In genomic region chr17:23550856-23551255, GRCm38 (mm10) we compare ENCODE assay signal across 9 mouse cellular contexts. TPM values are rescaled to one million over a fixed set of nuclear protein-coding genes. Genes with fewer than 3 reads are reported as not detected.
DNase-seq lines count a peak whose midpoint lies in the region; ATAC-seq and TF ChIP-seq lines count a peak whose summit lies in the region.
"Had no signal": no experiment of that assay in that cellular context is flagged by ENCODE, and none has a peak within 500 bp of the region (broad histone marks: within the 10 kb centered on the region; RNA-seq: fewer than 3 reads in every experiment).

No protein-coding gene starts in this region.

- H3K27me3 ChIP-seq in lung, embryonic 16.5 days (ENCODE audit: control insufficient read depth, insufficient read depth, low read depth, low read length), result no peaks in the 10 kb centered on the region
- no peaks in the 10 kb centered on the region for H3K27me3 ChIP-seq in forebrain, embryonic 11.5 days (ENCODE audit: control insufficient read depth, insufficient read depth, low read length)

- peak overlapping the region; percentile 57 for H3K4me3 ChIP-seq in lung, embryonic 16.5 days (ENCODE audit: low read length)
- peak overlapping the region; percentile 60 for H3K4me3 ChIP-seq in forebrain, embryonic 11.5 days (ENCODE audit: low read depth, low read length)
- H3K4me3 ChIP-seq in olfactory bulb, adult 2 months (ENCODE audit: insufficient read depth, low read depth, low read length), result peak overlapping the region; percentile 95

- peaks cover 11% of the 10 kb centered on the region for H3K4me1 ChIP-seq in lung, embryonic 16.5 days (replicated peaks; ENCODE audit: control insufficient read depth, insufficient read depth, low read length)
- no peaks in the 10 kb centered on the region; the same call in 1 of the 2 replicates for H3K4me1 ChIP-seq in forebrain, embryonic 11.5 days (replicated peaks; ENCODE audit: control insufficient read depth, insufficient read depth, low read length)
- H3K4me1 ChIP-seq in olfactory bulb, adult 2 months (ENCODE audit: control insufficient read depth, insufficient read depth, low read length), result peaks cover 3% of the 10 kb centered on the region; the same call in 1 of the 2 replicates

- no peak for TF ChIP-seq POLR2A in olfactory bulb, adult 2 months (IDR thresholded peaks at IDR 0.05; ENCODE audit: insufficient read depth, low read depth, low read length)

- WGBS in lung, embryonic 16.5 days, result under 1% methylated on average over 15 of the region's 15 CpGs
- WGBS in forebrain, embryonic 11.5 days, result under 1% methylated on average over 15 of the region's 15 CpGs
- WGBS in olfactory bulb, adult 2 months, result under 1% methylated on average over 15 of the region's 15 CpGs

- DNase-seq in adrenal gland, postnatal 14 days, result peak; percentile 15
- no peak for DNase-seq in adrenal gland, adult 2 months
- no peak for DNase-seq in lung, postnatal 14 days
- peak; percentile 71 for DNase-seq in forebrain, embryonic 11.5 days (ENCODE audit: low spot score)
- peak; percentile 54 for DNase-seq in liver
- DNase-seq in spleen, adult 12 weeks (ENCODE audit: low spot score), result no peak

- no peaks in the 10 kb centered on the region for H3K9me3 ChIP-seq in lung, embryonic 16.5 days (ENCODE audit: control insufficient read depth, low read length)
- no peaks in the 10 kb centered on the region for H3K9me3 ChIP-seq in forebrain, embryonic 11.5 days (ENCODE audit: control insufficient read depth, low read length)

- H3K9ac ChIP-seq in lung, embryonic 16.5 days (ENCODE audit: low read length), result peak overlapping the region; percentile 67
- peak overlapping the region; percentile 64 for H3K9ac ChIP-seq in forebrain, embryonic 11.5 days (ENCODE audit: low read length)

- H3K27ac ChIP-seq in lung, embryonic 16.5 days (ENCODE audit: low read length), result peak overlapping the region; percentile 70
- H3K27ac ChIP-seq in forebrain, embryonic 11.5 days (ENCODE audit: low read depth, low read length), result no peak overlapping the region; the same call in 1 of the 2 replicates
- H3K27ac ChIP-seq in olfactory bulb, adult 2 months (ENCODE audit: insufficient read depth, low read depth, low read length), result peak overlapping the region; percentile 62

- no peak for TF ChIP-seq CTCF in olfactory bulb, adult 2 months (IDR thresholded peaks at IDR 0.05; ENCODE audit: insufficient read depth, low read depth, low read length)

- ATAC-seq in lung, embryonic 16.5 days (ENCODE audit: low read depth), result peak; percentile 20
- peak; percentile 13; the same call in 1 of the 2 replicates for ATAC-seq in forebrain, embryonic 11.5 days (replicated peaks; ENCODE audit: low FRiP score)

- peak overlapping the region; percentile 82 for H3K4me2 ChIP-seq in lung, embryonic 16.5 days (ENCODE audit: low read depth, low read length)
- peak overlapping the region; percentile 66 for H3K4me2 ChIP-seq in forebrain, embryonic 11.5 days (ENCODE audit: low read depth, low read length, severe bottlenecking)

- 0 out of 2 replicates have a peak, but pooled peaks cover under 1% of the 10 kb centered on the region for H3K36me3 ChIP-seq in lung, embryonic 16.5 days (ENCODE audit: control insufficient read depth, insufficient read depth, low read length)
- H3K36me3 ChIP-seq in forebrain, embryonic 11.5 days (ENCODE audit: control insufficient read depth, insufficient read depth, low read length), result no peaks in the 10 kb centered on the region

RNA-seq across cellular contexts. Expression of gene Zfp213, which starts 13.2 kb away (rescaled TPM):
- total RNA-seq in adrenal gland, postnatal 14 days (2021), result 9.2 and 9.9 TPM in 2 replicates
- total RNA-seq in adrenal gland, adult 2 months (2021), result 10 to 100 TPM; 11.0 to 11.6 TPM
- polyA plus RNA-seq in adrenal gland, adult 2 months (2012; rRNA removed), result 25.5 and 28.1 TPM in 2 replicates
- 17.4 and 21.7 TPM in 2 replicates for polyA plus RNA-seq in lung, embryonic 16.5 days (2015; fragmentation: Nextera tagmentation; extraction: Ambion mirVana)
- 28.1 and 29.9 TPM in 2 replicates for polyA plus RNA-seq in forebrain, embryonic 11.5 days (2014; fragmentation: Nextera tagmentation; extraction: Ambion mirVana)
- polyA plus RNA-seq in olfactory bulb, adult 2 months (2012; ENCODE audit: insufficient read depth, insufficient read length, low replicate concordance, missing spikeins), result not detected in 2 replicates

RNA-seq across cellular contexts. Expression of gene Zfp13, which starts 48.4 kb away (rescaled TPM):
- 8.5 and 14.6 TPM in 2 replicates for total RNA-seq in adrenal gland, postnatal 14 days (2021)
- total RNA-seq in adrenal gland, adult 2 months (2021), result 10 to 100 TPM in 1 of 2 experiments, 1 to 10 TPM in 1; 6.6 to 12.4 TPM
- polyA plus RNA-seq in adrenal gland, adult 2 months (2012; rRNA removed), result 25.1 and 25.4 TPM in 2 replicates
- polyA plus RNA-seq in lung, embryonic 16.5 days (2015; fragmentation: Nextera tagmentation; extraction: Ambion mirVana), result 12.9 TPM in 2 replicates
- polyA plus RNA-seq in forebrain, embryonic 11.5 days (2014; fragmentation: Nextera tagmentation; extraction: Ambion mirVana), result 19.2 and 20.5 TPM in 2 replicates
- polyA plus RNA-seq in olfactory bulb, adult 2 months (2012; ENCODE audit: insufficient read depth, insufficient read length, low replicate concordance, missing spikeins), result not detected in 2 replicates

RNA-seq across cellular contexts. Expression of gene Zscan10, which starts 49.8 kb away (rescaled TPM):
- not detected in 2 replicates for total RNA-seq in adrenal gland, postnatal 14 days (2021)
- total RNA-seq in adrenal gland, adult 2 months (2021), result not detected
- polyA plus RNA-seq in adrenal gland, adult 2 months (2012; rRNA removed), result 0.04 TPM in 1 of 2 replicates, not detected in the other
- 0.26 and 0.36 TPM in 2 replicates for polyA plus RNA-seq in lung, embryonic 16.5 days (2015; fragmentation: Nextera tagmentation; extraction: Ambion mirVana)
- 0.16 and 0.27 TPM in 2 replicates for polyA plus RNA-seq in forebrain, embryonic 11.5 days (2014; fragmentation: Nextera tagmentation; extraction: Ambion mirVana)
- not detected in 2 replicates for polyA plus RNA-seq in olfactory bulb, adult 2 months (2012; ENCODE audit: insufficient read depth, insufficient read length, low replicate concordance, missing spikeins)
- total RNA-seq: layer of hippocampus, postnatal 10 days had no signal

Comparison
In these comparisons a context has a peak if more than half of its experiments do, and no peak if none do; other contexts are left out.
1. DNase-seq: peak in adrenal gland, postnatal 14 days (single experiment), forebrain, embryonic 11.5 days (single experiment) and liver (single experiment); none in adrenal gland, adult 2 months (single experiment), lung, postnatal 14 days (single experiment) and spleen, adult 12 weeks (single experiment).
2. RNA of gene Zfp213, which starts 13.2 kb away (polyA plus RNA-seq): 28.1 to 29.9 TPM in forebrain, embryonic 11.5 days, 25.5 to 28.1 TPM in adrenal gland, adult 2 months and 17.4 to 21.7 TPM in lung, embryonic 16.5 days; not detected in olfactory bulb, adult 2 months; every median in the first group is over 10 times any median in the second.
3. RNA of gene Zfp13, which starts 48.4 kb away (polyA plus RNA-seq): 25.1 to 25.4 TPM in adrenal gland, adult 2 months, 19.2 to 20.5 TPM in forebrain, embryonic 11.5 days and 12.9 TPM in lung, embryonic 16.5 days; not detected in olfactory bulb, adult 2 months; every median in the first group is over 10 times any median in the second.
4. Peak in every context shown above with its lines, with median percentiles within 50 percentile points of each other: H3K4me3 ChIP-seq.